Comparison of ENCODE assay signal across 14 mouse cellular contexts in genomic region chr13:5240541-5240940, GRCm38 (mm10).
"Had no signal": no experiment of that assay in that cellular context is flagged by ENCODE, and none has a peak within 500 bp of the region (broad histone marks: within the 10 kb centered on the region; RNA-seq: fewer than 3 reads in every experiment).

No protein-coding gene starts in this region.

- H3K27ac ChIP-seq: intestine, embryonic 15.5 days; liver, embryonic 14.5 days; midbrain, embryonic 12.5 days; neural tube, embryonic 13.5 days had no signal

- H3K27me3 ChIP-seq: intestine, embryonic 15.5 days; midbrain, embryonic 12.5 days; neural tube, embryonic 13.5 days had no signal

- H3K9me3 ChIP-seq: intestine, embryonic 15.5 days; midbrain, embryonic 12.5 days; neural tube, embryonic 13.5 days had no signal

- H3K4me1 ChIP-seq: intestine, embryonic 15.5 days; midbrain, embryonic 12.5 days; neural tube, embryonic 13.5 days had no signal

- H3K4me2 ChIP-seq: intestine, embryonic 15.5 days; midbrain, embryonic 12.5 days; neural tube, embryonic 13.5 days had no signal

- H3K36me3 ChIP-seq: intestine, embryonic 15.5 days; midbrain, embryonic 12.5 days; neural tube, embryonic 13.5 days had no signal

- ATAC-seq: intestine, embryonic 15.5 days; midbrain, embryonic 16.5 days had no signal

- H3K9ac ChIP-seq: intestine, embryonic 15.5 days; liver, embryonic 14.5 days; midbrain, embryonic 12.5 days; neural tube, embryonic 13.5 days had no signal

- H3K4me3 ChIP-seq: intestine, embryonic 15.5 days; midbrain, embryonic 12.5 days; neural tube, embryonic 13.5 days had no signal

- DNase-seq: kidney, adult 18-20 months; kidney, postnatal 10 days; kidney, postnatal 4 days; lung, adult 18-20 months; retina, postnatal 1 day; right cerebral cortex, postnatal 4 days; spleen, adult 18-20 months; thymus, adult 18-20 months; thymus, postnatal 14 days had no signal
